Mouse (Mus musculus) CD4-positive naive resting alpha-beta T cell, adult 57 days (primary cell): Measurements from ENCODE around the gene Gcm1. TPM values are rescaled to one million over a fixed set of nuclear protein-coding genes. Genes with fewer than 3 reads are reported as not detected.

Experiments
- total RNA-seq: library from RNA; stranded (reverse); gene quantifications from one replicate; pipeline ENCODE4 v1.2.4, GENCODE M21; 2023

The Gcm1 gene
- total RNA-seq, result not detected

GRCm38 (mm10) chr9:78051677-78052076 is at the start of gene Gcm1:
Gene Gcm1 (plus strand): TSS chr9:78051924.

GRCm38 (mm10) chr9:78108796-78109239 is 57.1 kb downstream of the Gcm1 start, which contains the start of the genes Fbxo9 and Ick:
Gene Fbxo9 (minus strand): TSS chr9:78109065.
Gene Ick (plus strand): TSS chr9:78109192.

Other genes with a start within 250 kb of the Gcm1 start
- 170 TPM for gene Elovl5, start 134.6 kb upstream of the Gcm1 start, total RNA-seq
- gene Fbxo9, start 57.1 kb downstream of the Gcm1 start, total RNA-seq, result 41.1 TPM
- gene Ick, start 57.3 kb downstream of the Gcm1 start, total RNA-seq, result 8.4 TPM
- gene Gsta4, start 130.8 kb downstream of the Gcm1 start, total RNA-seq, result 0.62 TPM
- gene Gsta1, start 178.7 kb downstream of the Gcm1 start, total RNA-seq, result not detected
- not detected for gene Gm3776, start 205.2 kb downstream of the Gcm1 start, total RNA-seq
- gene Gm10639, start 238.0 kb downstream of the Gcm1 start, total RNA-seq, result not detected